Mouse (Mus musculus): ENCODE results near the gene 4930402F06Rik.

4930402F06Rik gene

GRCm38 (mm10) chr2:35342605-35343004 lies 54.4 kb downstream of the 4930402F06Rik start:
- in situ Hi-C loops (cut with MboI, MseI) = no loop called here

DNA sequence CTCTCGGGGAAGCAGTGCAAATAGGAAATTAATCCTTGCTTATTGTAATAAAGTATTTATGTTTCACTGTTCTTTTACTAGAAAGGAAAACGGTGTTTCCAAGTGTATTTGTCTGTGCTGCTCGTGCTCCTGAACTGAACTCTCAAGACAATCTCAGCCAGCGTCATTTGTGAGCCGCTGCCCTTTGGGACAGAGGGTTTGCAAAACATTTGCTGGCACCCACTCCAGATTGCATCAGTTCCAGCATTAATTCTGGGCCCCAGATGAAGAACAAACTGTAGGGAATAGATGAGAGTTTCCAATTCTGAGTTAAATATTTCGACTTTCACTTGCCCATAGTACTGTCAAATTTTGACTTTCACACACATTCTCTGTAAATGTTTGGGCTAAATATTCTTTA lies 58.3 kb downstream of the 4930402F06Rik start:
- in situ Hi-C loops (cut with MboI, MseI) = no loop called here

- in situ Hi-C loops (cut with MboI, MseI) = no loop called here
Measured at GRCm38 (mm10) chr2:35338036-35338435, 58.9 kb downstream of the 4930402F06Rik start.

GRCm38 (mm10) chr2:35337419-35337818 lies 59.6 kb downstream of the 4930402F06Rik start:
- in situ Hi-C loops (cut with MboI, MseI) = no loop called here

DNA sequence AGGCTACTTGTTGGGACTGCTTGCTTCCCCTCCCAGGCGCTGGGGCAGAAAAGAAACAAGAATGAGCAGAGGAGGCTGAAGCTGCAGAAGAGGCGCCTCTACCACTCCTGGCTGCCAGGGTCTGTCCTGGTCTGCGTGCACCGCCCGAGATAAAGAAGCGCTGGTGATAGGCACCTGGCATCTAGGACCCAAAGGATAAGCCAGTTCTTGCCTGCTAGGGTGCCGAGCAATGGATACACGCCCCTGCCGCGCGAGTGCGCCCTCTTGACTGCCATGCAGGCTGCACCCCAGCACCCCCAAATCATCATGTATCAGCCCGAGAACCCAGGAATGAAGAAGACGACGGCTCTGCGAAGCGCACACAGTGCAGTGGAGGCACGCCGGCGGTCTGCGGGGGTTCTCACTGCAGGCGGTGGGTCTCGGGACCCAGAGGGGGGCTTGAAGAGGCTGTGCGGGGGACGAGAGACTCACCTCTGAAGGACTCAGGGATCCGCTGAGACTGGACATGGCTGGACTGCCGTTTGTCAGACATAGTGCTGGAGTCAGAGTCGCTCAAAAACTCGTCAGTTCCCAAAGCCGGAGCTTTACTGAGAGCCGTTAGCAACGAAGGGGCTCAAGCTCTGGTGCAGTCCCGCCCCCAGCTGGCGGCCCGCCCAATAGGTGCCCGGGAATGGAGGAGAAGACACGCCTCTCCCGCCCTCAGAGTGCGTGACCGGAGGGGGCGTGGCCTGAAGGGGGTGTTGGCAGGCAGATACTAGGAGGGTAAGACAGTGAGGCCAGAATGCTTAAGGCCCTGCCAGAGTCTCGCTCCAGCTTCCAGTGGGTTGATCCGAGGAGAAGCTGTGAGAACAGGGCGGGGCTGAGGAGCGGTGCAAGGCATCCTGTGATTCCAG lies 60.3 kb downstream of the 4930402F06Rik start, which contains the start of gene Stom:
Gene Stom (minus strand): TSS at position 589 of the 893 bp plus-strand sequence.
- in situ Hi-C loops (cut with MboI, MseI) = no loop called here

DNA sequence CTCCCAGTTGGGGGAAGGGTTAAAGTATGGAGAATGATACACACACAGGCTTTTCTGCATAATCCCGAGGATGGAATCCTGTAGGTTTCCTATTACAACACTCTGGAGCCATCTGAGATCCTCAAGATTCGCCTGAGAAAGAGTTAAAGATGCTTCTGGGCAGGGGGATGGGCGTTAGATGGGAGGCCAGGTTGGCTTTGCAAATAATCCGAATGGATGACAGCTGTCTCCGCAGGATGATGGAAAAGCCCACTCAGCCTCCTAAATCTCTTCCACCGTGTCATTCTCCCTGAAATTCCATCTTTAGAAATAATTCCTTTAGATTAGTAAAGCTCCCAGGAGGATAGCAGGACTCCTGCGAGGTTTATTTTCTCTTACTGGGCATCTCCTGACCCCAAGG lies 61.4 kb downstream of the 4930402F06Rik start:
- in situ Hi-C loops (cut with MboI, MseI) = no loop called here

DNA sequence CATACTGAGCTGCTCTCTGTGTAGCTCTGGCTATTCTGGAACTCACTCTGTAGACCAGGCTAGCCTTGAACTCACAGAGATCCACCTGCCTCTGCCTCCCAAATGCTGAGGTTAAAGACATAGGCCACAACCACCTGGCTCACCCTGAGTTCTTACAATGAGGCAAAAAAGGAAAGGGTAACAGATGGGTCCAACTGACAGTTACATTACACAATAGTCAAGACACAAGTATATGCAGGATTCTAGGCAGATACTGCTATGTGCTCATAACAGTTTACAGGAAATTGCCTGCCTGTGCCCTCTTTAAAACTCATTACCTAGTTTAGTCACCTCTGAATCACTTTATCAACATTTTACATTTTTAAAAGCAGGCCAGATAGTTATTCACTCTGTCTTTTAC lies 63.3 kb downstream of the 4930402F06Rik start:
- in situ Hi-C loops (cut with MboI, MseI) = no loop called here

- in situ Hi-C loops (cut with MboI, MseI) = no loop called here
Measured at GRCm38 (mm10) chr2:35331205-35331604, 65.8 kb downstream of the 4930402F06Rik start.

DNA sequence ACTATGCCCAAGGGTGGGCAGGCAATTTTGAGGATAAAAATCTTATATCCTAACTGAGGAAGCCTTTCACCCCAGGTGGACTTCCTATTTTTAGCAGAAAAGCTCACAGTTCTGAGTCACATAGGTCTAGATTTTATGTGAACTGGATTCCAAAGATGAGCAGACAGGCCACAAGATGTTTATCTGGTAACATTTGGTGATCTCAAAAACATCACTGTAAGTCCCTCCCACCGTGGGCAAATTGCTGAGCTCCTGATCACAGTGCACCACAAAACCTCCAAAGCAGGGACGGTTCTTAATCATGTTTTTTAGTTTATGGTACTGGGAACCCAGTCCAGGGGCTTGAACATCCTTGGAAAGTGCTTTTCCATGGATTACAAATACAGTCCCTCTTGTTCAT lies 67.9 kb downstream of the 4930402F06Rik start:
- in situ Hi-C loops (cut with MboI, MseI) = no loop called here

GRCm38 (mm10) chr2:35328064-35328792 lies 68.7 kb downstream of the 4930402F06Rik start:
- in situ Hi-C loops (cut with MboI, MseI) = no loop called here

DNA sequence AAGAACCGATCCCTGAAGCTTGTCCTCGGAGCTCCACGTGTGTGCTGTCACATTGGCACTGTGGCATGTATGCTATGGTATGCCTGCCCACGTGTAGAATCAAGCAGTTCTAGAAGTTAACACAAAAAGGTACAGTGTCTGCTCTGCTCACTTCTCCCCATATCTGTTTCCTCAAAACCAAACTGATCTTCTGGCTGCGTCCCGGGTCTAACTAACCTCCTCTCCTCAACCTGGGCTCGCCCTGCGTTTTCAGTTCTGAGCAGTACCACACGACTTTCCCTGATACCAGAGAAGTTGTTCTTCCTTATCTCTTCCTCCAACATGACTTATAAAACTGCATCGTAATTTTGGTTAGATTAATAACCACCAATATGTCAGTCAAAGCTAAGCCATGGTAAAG lies 69.4 kb downstream of the 4930402F06Rik start:
- in situ Hi-C loops (cut with MboI, MseI) = no loop called here

DNA sequence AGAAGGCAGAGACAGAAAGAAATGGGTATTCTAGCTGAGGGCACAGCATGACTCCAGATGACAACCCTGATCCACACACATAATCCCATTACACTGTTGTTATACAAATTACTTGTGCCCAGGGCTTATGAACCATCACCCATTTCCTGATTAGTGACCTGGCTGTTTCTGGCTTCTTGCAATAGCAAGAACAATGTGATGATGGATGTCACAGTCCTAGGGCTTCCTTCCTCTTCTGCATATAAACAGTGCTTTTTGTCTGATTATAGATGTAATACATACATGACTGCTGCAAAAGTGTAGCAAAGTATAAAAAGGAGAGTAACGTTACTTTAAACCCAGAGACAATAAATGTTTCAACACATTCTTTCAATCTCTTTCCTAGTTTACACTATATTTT lies 70.0 kb downstream of the 4930402F06Rik start:
- in situ Hi-C loops (cut with MboI, MseI) = no loop called here

GRCm38 (mm10) chr2:35325930-35326329 lies 71.0 kb downstream of the 4930402F06Rik start:
- in situ Hi-C loops (cut with MboI, MseI) = no loop called here

Measured in T-helper 17 cell (primary cell).